Mouse (Mus musculus) intestine, embryonic 16.5 days (tissue): Measurements from ENCODE around the gene Zap70. TPM values are rescaled to one million over a fixed set of nuclear protein-coding genes. Genes with fewer than 3 reads are reported as not detected.

Experiments used
- ATAC-seq: fragments of 200-750 bp; cut with Nextera tagmentation; 2 replicates; pipeline ENCODE4 v1.8.0; 2017; ENCODE audit warnings: moderate TSS enrichment, moderate library complexity
- H3K27ac ChIP-seq: fragments of 300-500 bp; sonication (generic); 2 replicates; pipeline ENCODE4 v1.5.1; 2014; ENCODE audit warnings: mild to moderate bottlenecking, low read length
- H3K27me3 ChIP-seq: fragments of 300-500 bp; sonication (generic); replicated peaks from 2 replicates; pipeline ENCODE4 v1.6.1; 2014; ENCODE audit warnings: low read length, control low read depth, mixed read lengths; ENCODE audit not compliant: control insufficient read depth, insufficient read depth
- H3K36me3 ChIP-seq: fragments of 300-500 bp; sonication (generic); 2 replicates; pipeline ENCODE4 v1.6.1; 2014; ENCODE audit warnings: low read length, control low read depth; ENCODE audit not compliant: control insufficient read depth, insufficient read depth
- H3K4me1 ChIP-seq: fragments of 300-500 bp; sonication (generic); 2 replicates; pipeline ENCODE4 v1.6.1; 2014; ENCODE audit warnings: low read length, control low read depth, mixed read lengths; ENCODE audit not compliant: control insufficient read depth, insufficient read depth
- H3K4me2 ChIP-seq: fragments of 300-500 bp; sonication (generic); 2 replicates; pipeline ENCODE4 v1.6.1; 2014; ENCODE audit warnings: low read depth, low read length, control low read depth
- H3K4me3 ChIP-seq: fragments of 300-500 bp; sonication (generic); 2 replicates; pipeline ENCODE4 v1.5.1; 2014; ENCODE audit warnings: mild to moderate bottlenecking, low read length
- H3K9ac ChIP-seq: fragments of 300-500 bp; sonication (generic); 2 replicates; pipeline ENCODE4 v1.6.1; 2014; ENCODE audit warnings: low read depth, low read length
- H3K9me3 ChIP-seq: fragments of 300-500 bp; sonication (generic); 2 replicates; pipeline ENCODE4 v1.6.1; 2016; ENCODE audit warnings: low read length, control low read depth; ENCODE audit not compliant: control insufficient read depth
- WGBS: fragments of 180-500 bp; shearing (Covaris S2); extraction: QIAGEN DNeasy Blood & Tissue Kit; methylation state at CpG from one replicate; pipeline ENCODE4 v1.1.7; 2014; 5-methylcytosine and 5-hydroxymethylcytosine counted together
- polyA plus RNA-seq: library from polyadenylated mRNA; unstranded; fragments of >200 nt; fragmentation: Nextera tagmentation; extraction: Ambion mirVana; gene quantifications from 2 replicates; pipeline ENCODE4 v1.2.1, GENCODE M21; 2015

Zap70 gene
- polyA plus RNA-seq, 1 experiment from 2014 or later = 0.72 TPM

DNA sequence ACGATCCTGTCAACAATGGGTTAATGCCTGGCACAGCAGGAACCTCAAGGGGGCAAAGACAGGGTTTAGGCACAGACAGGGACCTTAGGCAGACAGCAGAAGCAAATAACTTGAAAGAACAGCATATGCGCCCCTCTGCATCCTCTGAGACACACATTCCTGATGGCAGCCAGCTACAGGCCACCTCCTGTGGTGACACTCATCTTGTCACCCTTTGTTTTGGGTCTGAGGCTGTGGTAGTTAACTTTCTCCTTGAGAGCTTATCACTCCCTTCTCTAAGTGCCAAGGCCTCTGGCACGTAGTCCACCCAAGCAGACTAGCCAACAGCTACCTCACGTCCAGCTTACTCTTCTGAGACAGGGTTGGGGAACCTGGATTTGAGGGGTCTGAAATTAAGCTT is 15.9 kb upstream of the Zap70 start:
- no peak overlapping the region for H3K4me3 ChIP-seq
- no peak overlapping the region for H3K27ac ChIP-seq
- H3K9ac ChIP-seq = no peak overlapping the region
- WGBS = 67% methylated on average over 4 of the region's 4 CpGs
- H3K4me2 ChIP-seq = no peak overlapping the region
- H3K36me3 ChIP-seq = no peaks in the 10 kb centered on the region
- no peaks in the 10 kb centered on the region for H3K4me1 ChIP-seq
- H3K27me3 ChIP-seq = no peaks in the 10 kb centered on the region
- no peak for ATAC-seq
- no peaks in the 10 kb centered on the region for H3K9me3 ChIP-seq

DNA sequence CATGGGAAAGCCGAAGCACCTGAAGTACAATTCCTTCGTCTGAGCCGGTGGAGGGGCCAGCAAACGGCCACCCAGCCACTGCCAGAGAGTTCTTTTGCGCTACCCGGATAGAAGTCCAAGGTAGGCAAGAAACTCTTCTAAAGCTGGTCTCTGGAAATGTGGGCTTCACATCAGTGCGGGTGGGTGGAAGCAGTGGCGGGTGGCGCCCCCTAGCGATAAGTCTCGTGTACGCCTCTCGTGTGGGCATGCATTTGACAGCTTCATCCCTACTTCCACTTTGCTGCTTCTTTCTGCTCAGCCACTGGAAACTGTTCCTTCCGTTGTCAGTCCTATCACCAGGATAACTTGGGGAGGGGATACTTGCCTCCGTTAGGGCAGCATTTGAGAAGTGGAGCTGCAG is 15.1 kb upstream of the Zap70 start:
- Histone ChIP-seq H3K27ac (no peak overlapping the region), H3K9me3 (no peaks in the 10 kb centered on the region), H3K36me3 (no peaks in the 10 kb centered on the region), H3K27me3 (no peaks in the 10 kb centered on the region), H3K4me2 (no peak overlapping the region), H3K4me3 (no peak overlapping the region), H3K4me1 (no peaks in the 10 kb centered on the region), H3K9ac (no peak overlapping the region)
- no peak for ATAC-seq
- WGBS = 50% methylated on average over 15 of the region's 15 CpGs

DNA sequence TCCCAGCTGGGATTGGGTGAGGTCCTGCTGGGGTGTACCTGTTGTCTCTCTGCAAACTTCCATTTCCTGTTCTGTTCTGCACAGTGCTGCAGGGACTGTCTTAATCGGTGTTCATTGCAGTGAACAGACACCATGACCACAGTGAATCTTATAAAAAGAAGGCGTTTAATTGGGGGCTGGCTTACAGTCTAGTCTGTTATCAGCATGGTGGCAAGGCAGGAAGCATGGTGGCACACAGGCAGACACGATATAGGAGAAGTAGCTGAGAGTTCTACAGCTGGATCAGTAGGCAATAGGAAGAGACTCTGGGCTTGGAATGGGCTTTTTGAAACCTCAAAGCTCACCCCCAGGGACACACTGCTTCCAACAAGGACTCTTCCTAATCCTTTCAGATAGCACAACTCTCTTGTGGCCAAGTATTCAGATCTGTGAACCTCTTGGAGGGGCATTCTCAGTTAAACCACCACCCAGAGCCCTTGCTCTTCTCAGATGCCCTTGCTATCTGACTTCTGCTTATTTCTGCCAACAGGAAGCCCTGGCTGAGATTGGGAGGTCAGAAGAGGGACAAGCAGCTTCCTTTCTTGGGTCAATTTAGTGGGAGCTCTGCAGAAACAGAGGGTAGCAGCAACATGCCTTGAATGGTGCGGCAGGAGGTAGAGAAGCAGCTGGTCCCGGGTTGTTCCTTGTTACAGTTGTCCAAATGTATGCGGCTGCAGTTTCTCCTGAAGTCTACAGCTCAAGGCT is 7.5 kb upstream of the Zap70 start:
- H3K4me3 ChIP-seq = no peak overlapping the region
- no peak overlapping the region for H3K27ac ChIP-seq
- H3K4me2 ChIP-seq = no peak overlapping the region
- ATAC-seq = no peak
- H3K36me3 ChIP-seq = no peaks in the 10 kb centered on the region
- no peaks in the 10 kb centered on the region for H3K4me1 ChIP-seq
- WGBS = 73% methylated on average over 6 of the region's 6 CpGs
- H3K9ac ChIP-seq = no peak overlapping the region
- no peaks in the 10 kb centered on the region for H3K27me3 ChIP-seq
- H3K9me3 ChIP-seq = no peaks in the 10 kb centered on the region

DNA sequence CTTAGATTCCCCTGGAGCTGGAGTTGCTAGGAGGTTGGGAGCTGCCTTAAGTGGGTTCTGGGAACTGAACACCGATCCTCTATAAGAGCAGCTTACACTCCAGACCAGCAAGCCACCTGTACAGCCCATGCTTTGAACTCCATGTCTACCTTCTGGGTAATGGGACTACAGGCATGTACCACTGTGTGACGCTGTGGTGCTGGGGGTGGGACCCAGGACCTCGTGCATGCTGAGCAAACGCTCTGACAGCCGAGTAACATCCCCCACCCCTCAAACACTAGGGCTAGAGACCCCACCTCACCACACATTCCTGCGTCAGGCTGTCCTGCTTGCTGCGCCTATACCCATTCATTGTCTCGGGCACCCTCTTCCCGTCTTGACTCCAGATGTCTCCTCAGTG is 3.0 kb upstream of the Zap70 start:
- Histone ChIP-seq H3K4me1 (no peaks in the 10 kb centered on the region), H3K4me3 (no peak overlapping the region), H3K27ac (no peak overlapping the region), H3K36me3 (no peaks in the 10 kb centered on the region), H3K27me3 (no peaks in the 10 kb centered on the region), H3K9me3 (no peaks in the 10 kb centered on the region), H3K9ac (no peak overlapping the region), H3K4me2 (no peak overlapping the region)
- ATAC-seq = no peak
- 84% methylated on average over 9 of the region's 9 CpGs for WGBS

DNA sequence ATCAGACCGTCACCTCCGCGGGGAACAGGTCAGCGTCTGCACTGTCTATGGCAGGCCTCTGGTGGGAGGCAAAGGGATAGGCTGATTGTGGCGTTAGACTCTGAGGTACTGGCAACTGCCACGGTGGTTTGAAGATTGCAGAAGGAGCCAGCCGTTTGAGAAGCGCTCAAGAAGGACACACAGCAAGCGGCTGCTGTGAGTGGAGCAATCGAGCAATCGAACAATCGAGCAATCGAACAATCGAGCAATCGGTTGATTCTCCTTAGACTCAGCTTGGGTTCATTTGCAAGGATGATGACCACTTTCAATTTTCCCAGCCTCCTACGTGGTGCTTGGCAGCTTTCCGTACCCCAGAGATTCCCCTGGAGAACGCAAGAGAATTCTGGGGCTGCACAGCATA is 2.5 kb upstream of the Zap70 start:
- Histone ChIP-seq H3K27me3 (no peaks in the 10 kb centered on the region), H3K4me1 (no peaks in the 10 kb centered on the region), H3K36me3 (no peaks in the 10 kb centered on the region), H3K4me2 (no peak overlapping the region), H3K4me3 (no peak overlapping the region), H3K9me3 (no peaks in the 10 kb centered on the region), H3K27ac (no peak overlapping the region), H3K9ac (no peak overlapping the region)
- ATAC-seq = no peak
- WGBS = 87% methylated on average over 18 of the region's 18 CpGs

DNA sequence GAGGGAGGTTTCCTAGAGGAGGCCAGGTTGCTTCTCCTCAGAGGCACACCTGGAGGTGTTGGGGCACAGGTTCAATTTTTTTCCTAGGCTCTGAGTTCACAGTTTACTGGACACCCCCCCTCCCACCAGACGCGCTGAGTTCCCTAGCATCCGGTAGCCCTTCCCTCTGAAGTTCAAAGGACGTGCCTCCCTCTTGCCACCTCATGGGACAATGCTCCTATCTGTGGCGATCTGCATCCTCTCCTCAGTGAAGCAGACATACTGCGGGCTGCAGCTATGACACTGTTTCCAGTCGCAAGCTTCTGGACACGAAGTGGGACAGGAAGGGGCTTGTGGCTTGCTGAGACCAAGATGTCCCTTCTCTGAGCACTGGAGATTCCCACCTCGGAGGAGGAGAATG is 1.2 kb upstream of the Zap70 start:
- H3K27ac ChIP-seq = no peak overlapping the region
- no peak overlapping the region for H3K9ac ChIP-seq
- H3K36me3 ChIP-seq = no peaks in the 10 kb centered on the region
- H3K4me3 ChIP-seq = no peak overlapping the region
- H3K4me1 ChIP-seq = no peaks in the 10 kb centered on the region
- no peak overlapping the region for H3K4me2 ChIP-seq
- H3K9me3 ChIP-seq = no peaks in the 10 kb centered on the region
- WGBS = 77% methylated on average over 9 of the region's 9 CpGs
- no peaks in the 10 kb centered on the region for H3K27me3 ChIP-seq
- no peak for ATAC-seq

DNA sequence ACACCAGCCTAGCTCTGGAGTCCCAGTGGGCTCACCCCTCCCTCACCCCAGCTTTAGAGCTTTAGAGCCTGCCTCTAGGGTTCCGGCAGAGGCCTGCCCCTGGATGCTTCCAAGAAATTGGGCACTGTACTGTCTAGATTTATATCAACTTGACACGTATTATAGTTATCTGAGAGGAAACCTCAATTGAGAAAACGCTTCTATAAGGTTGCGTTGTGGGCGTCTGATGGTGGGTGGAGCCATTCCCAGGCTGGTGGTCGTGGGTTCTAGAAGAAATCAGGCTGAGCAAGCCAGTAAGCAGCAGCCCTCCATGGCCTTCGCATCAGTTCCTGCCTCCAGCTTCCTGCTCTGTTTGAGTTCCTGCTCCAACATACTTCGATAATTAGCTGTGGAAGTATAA is 537 bp upstream of the Zap70 start:
- 84% methylated on average over 8 of the region's 8 CpGs for WGBS
- H3K27me3 ChIP-seq = no peaks in the 10 kb centered on the region
- H3K4me1 ChIP-seq = no peaks in the 10 kb centered on the region
- no peaks in the 10 kb centered on the region for H3K9me3 ChIP-seq
- no peak overlapping the region for H3K4me2 ChIP-seq
- H3K36me3 ChIP-seq = no peaks in the 10 kb centered on the region
- no peak for ATAC-seq
- no peak overlapping the region for H3K4me3 ChIP-seq
- H3K9ac ChIP-seq = no peak overlapping the region
- H3K27ac ChIP-seq = no peak overlapping the region

DNA sequence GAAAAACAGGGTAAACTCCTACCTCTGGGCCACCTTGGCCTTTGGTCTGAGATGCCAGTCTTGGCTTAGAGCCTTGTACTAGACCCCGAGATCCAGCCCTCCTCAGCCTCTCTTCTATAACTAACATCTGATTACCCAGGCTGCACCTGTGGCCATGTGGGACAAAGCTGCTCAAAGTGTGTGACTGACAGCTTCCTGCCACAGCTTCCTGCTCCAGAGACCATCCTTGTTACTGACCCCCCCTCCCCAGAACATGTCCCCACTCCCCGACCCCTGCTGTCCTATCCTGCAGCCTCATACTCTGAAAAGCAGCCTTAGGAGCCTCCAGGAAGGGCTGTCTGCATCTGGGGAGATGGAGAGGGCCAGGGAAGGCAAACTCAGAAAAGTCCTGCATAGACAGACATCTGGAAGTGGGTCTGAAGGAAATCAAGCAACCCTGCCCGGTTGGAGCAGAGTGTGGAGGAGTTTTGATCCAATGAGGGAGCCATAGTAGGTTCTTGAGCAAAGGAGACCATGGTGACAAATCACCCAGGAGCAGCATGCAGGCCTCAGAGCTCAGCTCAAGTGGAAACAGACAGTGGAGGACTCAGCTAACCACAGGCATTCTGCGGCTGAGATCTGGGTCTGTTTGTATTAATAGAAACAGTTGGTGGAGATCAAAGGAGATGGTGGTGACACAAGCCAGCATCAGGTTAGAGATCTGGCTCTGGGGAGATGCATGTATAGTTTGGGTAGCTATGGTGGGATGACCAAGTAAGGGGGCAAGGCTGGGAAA is 5.0 kb downstream of the Zap70 start:
- Histone ChIP-seq H3K27ac (no peak overlapping the region), H3K36me3 (no peaks in the 10 kb centered on the region), H3K4me3 (no peak overlapping the region), H3K4me2 (no peak overlapping the region), H3K9me3 (no peaks in the 10 kb centered on the region), H3K27me3 (peaks cover 3% of the 10 kb centered on the region; the same call in 1 of the 2 replicates), H3K4me1 (0 out of 2 replicates have a peak, but pooled peaks cover 7% of the 10 kb centered on the region), H3K9ac (no peak overlapping the region)
- no peak for ATAC-seq
- 47% methylated on average over 4 of the region's 4 CpGs for WGBS

DNA sequence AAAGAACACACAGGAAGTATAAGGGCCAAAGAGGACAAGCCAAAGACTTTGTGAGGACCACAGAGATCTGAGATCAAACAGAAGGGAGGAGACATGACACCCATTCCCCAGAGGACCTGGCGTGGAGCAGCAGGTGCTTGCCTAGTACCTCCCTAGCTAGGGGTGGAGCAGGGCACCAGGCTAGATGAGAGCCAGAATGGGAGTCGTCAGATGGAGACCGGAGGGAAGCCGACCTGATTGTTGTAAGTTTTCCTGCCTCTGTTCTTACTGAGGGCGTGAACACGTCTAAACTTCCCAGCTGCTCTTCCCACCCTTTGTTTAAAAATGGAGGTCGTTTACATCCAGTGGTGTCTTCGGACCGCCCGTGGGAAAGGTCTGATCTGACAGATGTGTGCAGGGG is 5.7 kb downstream of the Zap70 start:
- Histone ChIP-seq H3K4me2 (no peak overlapping the region), H3K27ac (no peak overlapping the region), H3K36me3 (no peaks in the 10 kb centered on the region), H3K4me3 (no peak overlapping the region), H3K9ac (no peak overlapping the region), H3K27me3 (peaks cover 3% of the 10 kb centered on the region; the same call in 1 of the 2 replicates), H3K9me3 (no peaks in the 10 kb centered on the region), H3K4me1 (0 out of 2 replicates have a peak, but pooled peaks cover 7% of the 10 kb centered on the region)
- ATAC-seq = no peak
- WGBS = 39% methylated on average over 10 of the region's 10 CpGs
